Mouse (Mus musculus): ENCODE data around the gene Gm17660. TPM values are rescaled to one million over a fixed set of nuclear protein-coding genes. Genes with fewer than 3 reads are reported as not detected.

Gene Gm17660
- polyA plus RNA-seq, 1 experiment from 2014 or later, result 0.35 TPM

DNA sequence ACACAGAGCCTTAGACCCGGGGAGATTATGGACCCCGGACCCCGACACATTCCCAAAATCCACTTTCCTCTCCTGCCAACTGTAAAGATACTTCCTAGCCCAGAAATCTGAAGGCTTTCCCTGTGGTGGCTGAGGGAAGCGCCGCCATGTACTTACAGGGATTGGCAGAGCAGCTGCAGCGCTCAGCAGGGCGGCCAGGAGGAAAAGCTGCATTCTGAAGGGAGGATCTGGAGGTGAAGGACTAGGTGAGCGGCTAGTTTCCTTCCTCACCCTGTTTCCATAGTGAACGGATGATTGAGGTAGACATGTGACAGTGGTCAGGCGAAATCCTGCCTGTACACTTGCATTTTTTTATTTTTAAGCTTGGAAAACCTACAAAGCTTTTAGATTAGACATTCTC, 1.0 kb downstream of the Gm17660 start:
- H3K36me3 ChIP-seq, result no peaks in the 10 kb centered on the region
- no peak overlapping the region for H3K27ac ChIP-seq
- H3K4me1 ChIP-seq (replicated peaks), result 0 out of 2 replicates have a peak, but pooled peaks cover 4% of the 10 kb centered on the region
- no peak overlapping the region for H3K4me3 ChIP-seq
- H3K9ac ChIP-seq, result no peak overlapping the region
- H3K27me3 ChIP-seq, result no peaks in the 10 kb centered on the region
- H3K9me3 ChIP-seq (replicated peaks), result no peaks in the 10 kb centered on the region
- H3K4me2 ChIP-seq, result no peak overlapping the region
- no peak for ATAC-seq (replicated peaks; ENCODE audit: insufficient number of reproducible peaks, insufficient read depth, low FRiP score, low read depth)
- WGBS, result 27% methylated on average over 10 of the region's 10 CpGs

DNA sequence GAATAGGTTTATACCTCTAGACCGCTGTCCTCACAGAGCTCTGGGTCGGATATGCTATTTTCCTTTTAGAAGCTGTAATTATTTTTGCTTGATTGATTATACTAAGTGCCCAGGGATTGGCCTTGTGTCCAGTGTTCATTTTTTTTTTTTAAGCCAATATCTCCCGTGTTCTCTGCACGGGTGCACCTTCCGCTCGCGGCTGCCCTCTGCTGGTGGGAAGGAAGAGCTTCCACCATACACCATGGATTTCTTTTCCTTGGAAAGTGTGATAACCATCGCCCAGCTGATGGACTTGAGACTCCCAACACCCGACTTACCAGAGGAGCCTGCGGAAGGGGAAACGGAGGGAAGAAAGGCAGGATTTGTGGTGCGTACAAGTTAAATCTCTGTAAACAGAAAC, 3.0 kb downstream of the Gm17660 start:
- Histone ChIP-seq H3K27ac (no peak overlapping the region), H3K4me3 (no peak overlapping the region), H3K9me3 (replicated peaks) (no peaks in the 10 kb centered on the region), H3K36me3 (no peaks in the 10 kb centered on the region), H3K27me3 (no peaks in the 10 kb centered on the region), H3K4me1 (replicated peaks) (0 out of 2 replicates have a peak, but pooled peaks cover 4% of the 10 kb centered on the region), H3K4me2 (peak overlapping the region; percentile 21; the same call in 1 of the 2 replicates), H3K9ac (no peak overlapping the region)
- 27% methylated on average over 12 of the region's 12 CpGs for WGBS
- ATAC-seq (replicated peaks; ENCODE audit: insufficient number of reproducible peaks, insufficient read depth, low FRiP score, low read depth), result no peak

DNA sequence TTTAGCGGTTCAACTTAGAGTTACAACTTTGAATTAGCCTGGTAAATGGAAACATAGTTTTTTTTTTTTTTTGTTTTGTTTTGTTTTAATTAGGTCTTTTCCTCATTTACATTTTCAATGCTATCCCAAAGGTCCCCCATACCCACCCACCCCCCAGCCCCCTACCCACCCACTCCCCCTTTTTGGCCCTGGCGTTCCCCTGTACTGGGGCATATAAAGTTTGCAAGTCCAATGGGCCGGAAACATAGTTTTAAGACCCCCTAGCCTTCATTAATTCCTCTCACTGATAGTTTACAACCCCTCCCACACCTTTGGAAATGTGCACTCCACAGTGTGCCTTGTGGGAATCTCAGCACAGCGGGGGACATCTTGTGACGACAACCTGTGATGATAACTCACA, 3.8 kb downstream of the Gm17660 start:
- Histone ChIP-seq H3K27ac (no peak overlapping the region), H3K4me1 (replicated peaks) (0 out of 2 replicates have a peak, but pooled peaks cover 4% of the 10 kb centered on the region), H3K4me2 (no peak overlapping the region), H3K9me3 (replicated peaks) (no peaks in the 10 kb centered on the region), H3K4me3 (no peak overlapping the region), H3K27me3 (no peaks in the 10 kb centered on the region), H3K9ac (no peak overlapping the region), H3K36me3 (no peaks in the 10 kb centered on the region)
- ATAC-seq (replicated peaks; ENCODE audit: insufficient number of reproducible peaks, insufficient read depth, low FRiP score, low read depth), result peak; percentile 90
- 79% methylated on average over 5 of the region's 5 CpGs for WGBS

- Histone ChIP-seq H3K4me2 (peak overlapping the region; percentile 9; the same call in 1 of the 2 replicates), H3K4me3 (no peak overlapping the region), H3K27ac (peak overlapping the region; percentile 54), H3K4me1 (replicated peaks) (0 out of 2 replicates have a peak, but pooled peaks cover 4% of the 10 kb centered on the region), H3K9ac (no peak overlapping the region), H3K36me3 (no peaks in the 10 kb centered on the region), H3K27me3 (no peaks in the 10 kb centered on the region), H3K9me3 (replicated peaks) (no peaks in the 10 kb centered on the region)
- ATAC-seq (replicated peaks; ENCODE audit: insufficient number of reproducible peaks, insufficient read depth, low FRiP score, low read depth), result peak; percentile 92
- WGBS, result 30% methylated on average over 6 of the region's 8 CpGs
Measured at GRCm38 (mm10) chr5:104072272-104072886, 5.0 kb downstream of the Gm17660 start.

DNA sequence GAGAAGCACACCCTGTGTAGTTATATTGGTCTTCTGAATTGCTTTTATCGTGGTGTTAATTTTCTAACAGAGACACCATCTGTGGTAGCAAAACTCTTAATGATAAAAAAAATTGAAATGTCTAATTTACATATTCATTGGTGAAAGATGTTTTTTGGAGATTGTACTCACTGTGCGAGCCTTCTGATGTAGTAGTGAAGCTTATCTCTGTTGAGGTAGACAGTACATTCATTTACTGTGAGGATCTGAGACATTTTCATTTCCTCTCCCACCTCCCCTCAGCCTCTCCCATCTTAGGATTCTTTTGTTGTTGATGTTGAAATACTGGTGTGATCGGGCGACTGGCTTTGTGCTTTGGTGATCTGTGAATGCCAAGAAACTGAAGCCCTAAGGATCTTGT, 6.4 kb downstream of the Gm17660 start:
- Histone ChIP-seq H3K36me3 (no peaks in the 10 kb centered on the region), H3K9me3 (replicated peaks) (no peaks in the 10 kb centered on the region), H3K9ac (no peak overlapping the region), H3K4me1 (replicated peaks) (0 out of 2 replicates have a peak, but pooled peaks cover 4% of the 10 kb centered on the region), H3K27ac (no peak overlapping the region), H3K27me3 (no peaks in the 10 kb centered on the region), H3K4me2 (no peak overlapping the region), H3K4me3 (no peak overlapping the region)
- WGBS, result 64% methylated on average over 4 of the region's 4 CpGs
- no peak for ATAC-seq (replicated peaks; ENCODE audit: insufficient number of reproducible peaks, insufficient read depth, low FRiP score, low read depth)

- Histone ChIP-seq H3K27ac (no peak overlapping the region), H3K9ac (no peak overlapping the region), H3K4me2 (no peak overlapping the region), H3K27me3 (no peaks in the 10 kb centered on the region), H3K4me1 (replicated peaks) (0 out of 2 replicates have a peak, but pooled peaks cover 4% of the 10 kb centered on the region), H3K9me3 (replicated peaks) (no peaks in the 10 kb centered on the region), H3K4me3 (no peak overlapping the region), H3K36me3 (peaks cover 10% of the 10 kb centered on the region)
- ATAC-seq (replicated peaks; ENCODE audit: insufficient number of reproducible peaks, insufficient read depth, low FRiP score, low read depth), result no peak
- 77% methylated on average over 7 of the region's 7 CpGs for WGBS
Measured at GRCm38 (mm10) chr5:104068751-104069150, 8.7 kb downstream of the Gm17660 start.

DNA sequence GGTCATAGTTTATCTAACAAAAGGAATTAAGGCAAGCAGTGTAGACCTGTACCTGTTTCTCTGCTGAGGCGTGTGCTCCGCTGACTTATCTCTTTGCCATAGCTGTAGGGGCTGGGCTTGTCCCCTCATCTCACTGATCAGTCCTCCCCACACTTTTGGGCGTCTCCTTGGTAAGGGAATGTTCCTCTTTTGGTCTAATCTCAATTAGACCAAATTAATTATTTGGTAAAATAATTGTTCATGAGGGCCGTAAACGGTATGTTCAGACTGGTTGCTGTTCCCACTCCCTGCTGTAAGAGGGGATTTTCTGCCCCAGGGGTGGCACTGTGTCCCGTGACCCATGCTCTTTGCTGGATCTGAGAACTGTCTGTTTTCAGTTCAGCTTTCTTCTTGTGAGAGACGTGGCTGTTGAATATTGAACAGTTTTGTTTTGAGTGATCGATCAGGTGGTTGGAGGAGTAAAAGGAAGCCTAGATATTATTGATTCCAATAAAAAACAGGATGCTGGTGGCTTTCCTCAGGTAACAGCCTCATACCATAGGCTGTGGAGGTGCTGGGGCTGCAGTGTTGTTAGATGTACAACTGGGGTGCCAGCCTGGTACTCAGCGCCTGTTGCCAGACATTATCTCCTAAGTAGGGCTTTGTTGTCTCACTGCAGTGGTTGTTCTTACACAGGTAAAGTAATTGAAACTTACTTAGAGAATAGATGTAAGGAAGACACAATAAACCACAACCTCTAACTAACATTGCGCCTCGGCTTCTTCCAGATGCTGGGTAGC, 14.4 kb downstream of the Gm17660 start:
- H3K36me3 ChIP-seq, result peaks cover 54% of the 10 kb centered on the region
- no peak overlapping the region for H3K4me3 ChIP-seq
- H3K4me1 ChIP-seq (replicated peaks), result no peaks in the 10 kb centered on the region
- no peak overlapping the region for H3K9ac ChIP-seq
- 93% methylated on average over 11 of the region's 11 CpGs for WGBS
- H3K9me3 ChIP-seq (replicated peaks), result no peaks in the 10 kb centered on the region
- no peak overlapping the region for H3K27ac ChIP-seq
- ATAC-seq (replicated peaks; ENCODE audit: insufficient number of reproducible peaks, insufficient read depth, low FRiP score, low read depth), result no peak
- no peak overlapping the region for H3K4me2 ChIP-seq
- no peaks in the 10 kb centered on the region for H3K27me3 ChIP-seq

GRCm38 (mm10) chr5:104061936-104062772, 15.3 kb downstream of the Gm17660 start:
- 86% methylated on average over 13 of the region's 13 CpGs for WGBS
- Histone ChIP-seq H3K9me3 (replicated peaks) (no peaks in the 10 kb centered on the region), H3K4me1 (replicated peaks) (no peaks in the 10 kb centered on the region), H3K27me3 (no peaks in the 10 kb centered on the region), H3K4me2 (no peak overlapping the region), H3K9ac (no peak overlapping the region), H3K36me3 (peaks cover 54% of the 10 kb centered on the region), H3K4me3 (no peak overlapping the region), H3K27ac (no peak overlapping the region)
- no peak for ATAC-seq (replicated peaks; ENCODE audit: insufficient number of reproducible peaks, insufficient read depth, low FRiP score, low read depth)

DNA sequence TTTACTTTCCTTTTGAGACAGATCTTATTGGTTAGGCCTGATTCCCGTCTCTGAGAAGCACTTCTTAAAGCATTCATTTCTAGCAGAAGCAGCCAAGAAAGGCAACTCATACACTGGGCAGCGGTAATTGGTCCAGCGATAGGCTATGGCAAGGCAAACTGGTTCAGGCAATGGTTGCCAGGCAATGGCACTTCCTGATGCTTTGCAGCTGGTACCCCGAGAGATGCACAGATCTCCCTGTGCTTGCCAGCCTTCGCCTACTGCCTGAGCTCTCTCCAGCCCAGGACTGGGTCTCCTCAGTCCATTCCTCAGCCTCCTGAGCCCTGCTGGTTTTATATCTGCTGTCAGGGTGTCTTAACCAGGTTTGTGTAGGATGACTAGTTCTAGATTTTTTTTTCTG, 17.0 kb downstream of the Gm17660 start:
- Histone ChIP-seq H3K4me2 (no peak overlapping the region), H3K4me1 (replicated peaks) (no peaks in the 10 kb centered on the region), H3K27me3 (no peaks in the 10 kb centered on the region), H3K4me3 (no peak overlapping the region), H3K36me3 (peaks cover 54% of the 10 kb centered on the region), H3K9me3 (replicated peaks) (no peaks in the 10 kb centered on the region), H3K27ac (no peak overlapping the region), H3K9ac (no peak overlapping the region)
- ATAC-seq (replicated peaks; ENCODE audit: insufficient number of reproducible peaks, insufficient read depth, low FRiP score, low read depth), result no peak
- WGBS, result 92% methylated on average over 5 of the region's 5 CpGs

GRCm38 (mm10) chr5:104059628-104060027, 17.8 kb downstream of the Gm17660 start:
- Histone ChIP-seq H3K9ac (no peak overlapping the region), H3K9me3 (replicated peaks) (no peaks in the 10 kb centered on the region), H3K36me3 (peaks cover 48% of the 10 kb centered on the region), H3K27me3 (no peaks in the 10 kb centered on the region), H3K4me1 (replicated peaks) (no peaks in the 10 kb centered on the region), H3K4me2 (no peak overlapping the region), H3K4me3 (no peak overlapping the region), H3K27ac (no peak overlapping the region)
- no peak for ATAC-seq (replicated peaks; ENCODE audit: insufficient number of reproducible peaks, insufficient read depth, low FRiP score, low read depth)
- 81% methylated on average over 9 of the region's 9 CpGs for WGBS

GRCm38 (mm10) chr5:104058021-104058420, 19.4 kb downstream of the Gm17660 start:
- H3K27me3 ChIP-seq, result no peaks in the 10 kb centered on the region

More at GRCm38 (mm10) chr5:104058021-104058420, 19.4 kb downstream of the Gm17660 start:
- WGBS, result 61% methylated on average over 15 of the region's 15 CpGs
- H3K9me3 ChIP-seq (replicated peaks), result no peaks in the 10 kb centered on the region
- H3K36me3 ChIP-seq, result peaks cover 38% of the 10 kb centered on the region
- H3K4me1 ChIP-seq (replicated peaks), result no peaks in the 10 kb centered on the region
- H3K4me2 ChIP-seq, result no peak overlapping the region
- H3K27ac ChIP-seq, result no peak overlapping the region
- H3K9ac ChIP-seq, result no peak overlapping the region
- no peak for ATAC-seq (replicated peaks; ENCODE audit: insufficient number of reproducible peaks, insufficient read depth, low FRiP score, low read depth)
- no peak overlapping the region for H3K4me3 ChIP-seq
